Mouse (Mus musculus): ENCODE results near the gene Tmem176a. TPM values are rescaled to one million over a fixed set of nuclear protein-coding genes. Genes with fewer than 3 reads are reported as not detected.
"Not testable (repeated sequence)": the region's sequence is repeated elsewhere in the genome, so short reads cannot be mapped to it uniquely, and the experiment has no call there.

The Tmem176a gene
- 10 to 100 TPM; 15.0 to 19.3 (median 17.1) TPM for total RNA-seq (2022)

- DNase-seq (ENCODE audit: low spot score), result peak; percentile 26
These were observed at the start of gene Tmem176a for GRCm38 (mm10) chr6:48840371-48840969. TSS of gene Tmem176a (plus strand) at chr6:48840919.

DNA sequence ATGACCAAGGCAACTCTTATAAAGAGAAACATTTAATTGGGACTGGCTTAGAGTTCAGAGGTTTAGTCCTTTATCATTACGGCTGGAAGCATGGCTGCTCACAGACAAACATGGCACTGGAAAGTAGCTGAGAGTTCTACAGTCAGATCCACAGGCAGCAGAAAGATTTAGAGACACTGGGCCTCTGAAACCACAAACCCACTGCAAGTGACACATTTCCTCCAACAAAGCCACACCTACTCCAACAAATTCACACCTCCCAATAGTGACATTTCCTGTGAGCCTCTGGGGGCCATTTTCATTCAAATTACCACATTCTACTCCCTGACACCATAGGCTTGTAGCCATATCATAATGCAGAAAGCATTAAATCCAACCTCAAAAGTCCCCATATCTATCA lies 38.8 kb upstream of the Tmem176a start:
- DNase-seq (ENCODE audit: low spot score), result no peak

DNA sequence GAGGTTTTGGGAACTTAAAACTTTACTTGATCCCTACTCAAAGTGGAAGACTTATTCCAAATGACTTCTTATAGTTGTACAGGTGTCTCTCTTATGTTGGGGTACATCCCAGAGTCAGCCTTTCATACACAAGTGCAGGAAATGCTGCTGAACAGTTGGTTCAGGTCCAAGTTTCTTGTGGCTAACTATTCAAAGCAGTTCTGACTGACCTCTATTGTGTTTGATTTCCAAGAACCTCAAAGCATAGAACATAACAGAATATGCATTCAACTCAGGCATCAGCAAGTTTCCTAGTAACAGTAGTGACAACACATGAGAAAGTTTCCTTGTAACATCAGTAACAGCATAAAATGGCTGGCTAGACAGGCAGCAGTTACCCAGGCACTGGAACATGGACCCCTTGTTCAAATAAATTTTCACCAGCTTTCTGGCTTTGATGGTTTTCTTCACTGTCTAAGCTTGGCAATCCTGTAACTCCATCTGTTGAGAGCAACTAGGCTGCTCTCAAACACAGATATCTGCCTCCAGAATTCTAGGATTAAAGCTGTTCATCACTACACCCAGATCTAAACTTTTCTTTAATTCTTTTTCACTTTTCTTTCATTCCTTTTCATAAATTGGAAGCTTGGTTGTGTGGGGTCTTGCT lies 37.2 kb upstream of the Tmem176a start:
- no peak for DNase-seq (ENCODE audit: low spot score)

DNA sequence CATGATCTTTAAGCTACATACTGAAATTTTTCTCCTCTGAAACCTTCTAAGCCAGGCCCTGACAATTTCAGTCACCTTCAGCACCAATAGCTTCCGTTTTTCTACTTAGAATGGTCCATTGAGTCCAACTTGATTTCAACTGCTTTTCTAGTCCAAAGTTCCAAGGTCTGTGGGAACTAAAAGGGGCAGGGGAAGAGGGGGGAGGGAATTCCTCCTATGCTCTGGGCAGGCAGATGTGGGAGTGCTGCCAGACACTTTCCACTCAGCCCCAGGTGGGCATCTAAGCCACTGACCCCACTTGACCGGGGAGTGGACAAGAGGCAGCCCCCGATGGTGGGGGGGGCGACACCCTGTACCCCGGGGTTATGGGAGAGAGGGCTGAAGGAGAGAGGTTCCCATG lies 36.4 kb upstream of the Tmem176a start:
- DNase-seq (ENCODE audit: low spot score), result no peak

- no peak for DNase-seq (ENCODE audit: low spot score)
These were observed 34.0 kb upstream of the Tmem176a start for GRCm38 (mm10) chr6:48806746-48807145.

- no peak for DNase-seq (ENCODE audit: low spot score)
These were observed 31.1 kb upstream of the Tmem176a start for GRCm38 (mm10) chr6:48809494-48810219.

GRCm38 (mm10) chr6:48815013-48815412 lies 25.7 kb upstream of the Tmem176a start:
- DNase-seq (ENCODE audit: low spot score), result no peak

DNA sequence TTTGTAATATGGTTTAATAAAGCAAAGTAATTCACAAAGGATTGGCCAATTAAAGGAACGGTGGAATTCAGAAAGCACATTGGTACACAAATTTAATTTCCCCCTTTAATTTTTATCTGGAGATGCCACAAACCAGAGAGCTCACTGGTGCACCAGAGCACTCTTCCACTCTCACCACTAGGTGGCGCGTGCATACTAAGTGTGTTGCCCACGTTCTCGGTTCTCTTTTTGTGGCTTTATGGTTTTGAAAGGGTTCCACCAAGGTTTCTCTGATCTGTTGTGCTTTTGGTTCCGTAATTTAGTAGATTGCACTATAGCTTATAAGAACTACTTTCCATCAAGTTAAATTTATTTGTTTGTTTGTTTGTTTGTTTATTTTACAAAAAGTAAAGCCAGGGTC lies 22.9 kb upstream of the Tmem176a start:
- DNase-seq (ENCODE audit: low spot score), result peak; percentile 72

- not testable (repeated sequence) for DNase-seq (ENCODE audit: low spot score)
These were observed 18.5 kb upstream of the Tmem176a start for GRCm38 (mm10) chr6:48821991-48822785.

DNA sequence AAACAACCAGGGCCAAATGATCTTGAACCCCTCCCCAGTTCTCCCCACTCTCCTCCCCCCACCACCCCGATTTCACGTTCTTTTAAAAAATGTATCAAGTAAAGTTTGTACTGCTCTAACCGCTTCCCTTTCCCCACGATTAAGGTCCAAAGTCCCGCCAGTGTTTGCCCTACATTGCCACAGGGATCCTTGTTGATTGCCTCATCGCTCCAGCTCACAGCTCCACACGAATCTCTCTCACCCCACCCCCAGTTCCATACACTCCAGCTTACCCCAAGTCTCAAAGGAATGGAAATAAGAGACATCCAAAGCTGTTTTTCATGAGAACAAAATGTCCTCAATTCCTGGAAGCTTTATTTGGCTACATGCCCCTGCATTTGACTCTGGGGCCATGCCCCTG lies 15.7 kb upstream of the Tmem176a start:
- no peak for DNase-seq (ENCODE audit: low spot score)

- no peak for DNase-seq (ENCODE audit: low spot score)
These were observed 11.7 kb upstream of the Tmem176a start for GRCm38 (mm10) chr6:48828976-48829375.

DNA sequence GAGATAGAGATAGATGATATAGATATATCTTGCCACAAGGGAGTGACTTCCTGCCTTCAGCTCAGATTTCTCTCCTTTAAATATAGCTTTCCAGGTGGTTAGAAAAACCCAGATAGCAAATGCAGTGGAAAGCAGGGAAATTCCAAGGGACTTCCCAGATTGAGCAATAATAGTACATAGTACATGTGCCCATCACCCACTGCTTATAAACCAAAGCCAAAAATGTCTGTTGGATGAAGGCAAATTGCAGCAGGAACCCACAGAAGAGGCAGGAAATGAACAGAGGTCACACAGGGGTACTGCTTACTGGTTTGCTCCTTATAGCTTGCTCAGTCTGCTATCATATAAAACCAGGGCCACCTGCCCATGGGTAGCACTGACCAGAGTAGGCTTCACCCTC lies 11.1 kb upstream of the Tmem176a start:
- DNase-seq (ENCODE audit: low spot score), result no peak

- DNase-seq (ENCODE audit: low spot score), result no peak
These were observed 10.5 kb upstream of the Tmem176a start for GRCm38 (mm10) chr6:48830241-48830640.

GRCm38 (mm10) chr6:48831141-48831540 lies 9.6 kb upstream of the Tmem176a start:
- no peak for DNase-seq (ENCODE audit: low spot score)

- DNase-seq (ENCODE audit: low spot score), result no peak
These were observed 8.3 kb upstream of the Tmem176a start for GRCm38 (mm10) chr6:48832426-48832825.

- no peak for DNase-seq (ENCODE audit: low spot score)
These were observed 7.2 kb upstream of the Tmem176a start for GRCm38 (mm10) chr6:48833515-48833914.

GRCm38 (mm10) chr6:48835241-48835640 lies 5.5 kb upstream of the Tmem176a start:
- DNase-seq (ENCODE audit: low spot score), result no peak

DNA sequence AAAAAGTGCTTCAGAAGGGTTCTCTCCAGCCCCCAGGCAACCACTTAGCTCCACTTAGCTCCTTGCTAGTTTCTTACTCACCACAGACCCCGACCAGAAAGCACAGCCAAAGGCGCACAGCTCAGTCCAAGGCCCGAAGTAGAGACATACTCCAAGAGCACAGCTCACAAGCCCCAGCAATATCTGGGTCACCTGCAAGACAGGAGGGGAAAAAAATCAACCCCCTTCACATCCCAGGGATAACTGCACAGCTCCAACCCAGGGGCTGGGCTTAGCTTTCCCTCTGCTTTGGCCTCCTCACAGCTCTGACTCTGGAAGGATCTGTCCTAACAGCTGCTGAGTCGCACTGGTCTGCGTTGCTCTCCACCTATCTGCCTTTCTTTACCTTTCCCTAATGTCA lies 4.6 kb upstream of the Tmem176a start:
- no peak for DNase-seq (ENCODE audit: low spot score)

GRCm38 (mm10) chr6:48837516-48837915 lies 3.2 kb upstream of the Tmem176a start:
- DNase-seq (ENCODE audit: low spot score), result no peak

DNA sequence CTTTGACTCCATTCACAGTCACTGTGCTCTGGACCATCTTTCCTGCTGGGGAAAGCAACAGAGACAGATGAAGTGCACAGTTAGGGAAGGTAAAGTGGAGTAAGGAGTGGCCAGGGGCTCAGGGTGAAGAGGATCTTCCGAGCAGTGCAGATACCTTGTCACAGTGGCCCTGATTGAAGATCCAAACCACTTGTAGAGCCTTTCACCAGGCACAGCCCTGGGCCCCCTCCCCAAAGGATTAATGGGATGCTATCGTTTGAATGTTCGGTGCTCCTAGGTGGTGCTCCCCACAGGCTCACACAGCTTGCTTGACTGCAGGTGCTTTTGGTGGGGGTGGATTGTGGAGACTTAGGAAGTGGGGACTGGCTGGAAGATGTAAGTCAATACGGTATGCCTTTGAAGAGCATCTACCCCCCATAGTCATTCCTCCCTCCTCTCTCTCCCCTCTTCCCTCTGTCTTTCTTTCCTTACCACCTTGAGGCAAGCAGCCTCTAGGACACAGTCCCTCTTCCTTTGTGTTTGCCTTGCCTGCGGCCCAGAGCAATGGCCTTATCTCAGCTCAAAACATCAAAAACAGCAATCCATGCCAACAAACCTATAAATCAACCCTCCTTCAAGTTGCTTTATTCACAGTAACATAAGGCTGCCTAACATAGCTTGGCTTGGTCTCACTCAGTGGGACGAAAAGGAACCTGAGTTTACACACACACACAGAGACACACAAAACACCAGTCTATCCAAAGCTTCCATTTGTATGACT lies 2.2 kb upstream of the Tmem176a start:
- DNase-seq (ENCODE audit: low spot score), result no peak

GRCm38 (mm10) chr6:48840973-48841625 lies 380 bp downstream of the Tmem176a start, which contains the start of gene Tmem176b:
TSS of gene Tmem176b (minus strand) at chr6:48841496.
- peak; percentile 87 for DNase-seq (ENCODE audit: low spot score)
